Mouse (Mus musculus) spleen, adult 2 months (tissue): ENCODE results near the gene Hoxa3.

Source experiments
- CTCF ChIP-seq: fragments of 200-500 bp; IDR thresholded peaks from 2 replicates; pipeline ENCODE4 v1.5.1; 2011; ENCODE audit warnings: mild to moderate bottlenecking, inconsistent platforms; ENCODE audit not compliant: insufficient read depth, insufficient read length, insufficient replicate concordance; ENCODE audit errors: extremely low read depth
- POLR2A ChIP-seq: fragments of 200-500 bp; IDR thresholded peaks from 2 replicates; pipeline ENCODE4 v1.6.1; 2011; ENCODE audit warnings: low read depth, low read length, inconsistent platforms

DNA sequence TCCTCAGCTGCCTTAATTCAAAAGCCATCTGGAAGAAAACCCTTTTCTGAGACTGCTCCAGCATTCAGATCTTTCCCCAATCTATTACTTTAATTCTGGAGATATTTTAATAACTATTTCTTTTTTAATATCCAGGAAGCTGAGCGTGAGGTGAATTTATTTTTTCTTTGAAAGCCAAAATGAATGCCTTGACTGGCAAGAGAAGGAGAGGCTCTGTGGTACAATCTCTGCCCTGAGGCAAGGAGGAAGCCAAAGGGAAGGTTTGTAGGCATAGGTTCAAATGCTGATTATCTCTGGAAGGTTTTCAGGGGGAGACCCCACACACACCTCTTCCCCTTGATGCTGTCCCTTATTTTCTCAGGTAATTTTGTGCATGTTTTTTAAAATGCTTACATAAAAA is 46.0 kb downstream of the Hoxa3 start:
- TF ChIP-seq CTCF (no peak), POLR2A (no peak)
